Mouse (Mus musculus): ENCODE data around the gene Aff3.

GRCm38 (mm10) chr1:38507636-38508179 lies 157.0 kb downstream of the Aff3 start:
- TF ChIP-seq EP300 (optimal IDR thresholded peaks at IDR 0.05) (no peak), CTCF (IDR thresholded peaks at IDR 0.05; ENCODE audit: low read depth) (no peak)

All from stomach, postnatal 0 days (tissue).